Mouse (Mus musculus) thymus, postnatal 4 days (tissue): ENCODE measurements at regions not wholly inside any gene's neighbourhood (a gene's known extent, or its start where the extent isn't known, plus 50 kb on each side); places are given as distances from the start of the nearest gene placed in this dataset.

Source experiments
- DNase-seq: peaks from one replicate; pipeline ENCODE4 v3.0.0; 2021

- no peak for DNase-seq
Observed at GRCm38 (mm10) chr9:50005757-50006576, 207.2 kb upstream of the Ncam1 start.

- DNase-seq = no peak
Observed at GRCm38 (mm10) chr9:50002695-50003094, 204.0 kb upstream of the Ncam1 start.

GRCm38 (mm10) chr9:50000497-50001404, 202.0 kb upstream of the Ncam1 start:
- no peak for DNase-seq

GRCm38 (mm10) chr9:49999970-50000369, 201.2 kb upstream of the Ncam1 start:
- no peak for DNase-seq

- no peak for DNase-seq
Observed at GRCm38 (mm10) chr9:49998101-49998500, 199.4 kb upstream of the Ncam1 start.

GRCm38 (mm10) chr9:49989464-49990271, 190.9 kb upstream of the Ncam1 start:
- no peak for DNase-seq

- DNase-seq = no peak
Observed at GRCm38 (mm10) chr9:49988064-49988463, 189.3 kb upstream of the Ncam1 start.

GRCm38 (mm10) chr9:49987481-49987880, 188.8 kb upstream of the Ncam1 start:
- DNase-seq = no peak

- no peak for DNase-seq
Observed at GRCm38 (mm10) chr9:49980344-49981207, 181.9 kb upstream of the Ncam1 start.

- DNase-seq = no peak
Observed at GRCm38 (mm10) chr9:49975938-49976671, 177.4 kb upstream of the Ncam1 start.

GRCm38 (mm10) chr9:49973974-49974495, 175.3 kb upstream of the Ncam1 start:
- no peak for DNase-seq

GRCm38 (mm10) chr9:49969429-49969828, 170.7 kb upstream of the Ncam1 start:
- no peak for DNase-seq

GRCm38 (mm10) chr9:49964666-49965065, 165.9 kb upstream of the Ncam1 start:
- DNase-seq = no peak

GRCm38 (mm10) chr9:49962561-49963071, 163.9 kb upstream of the Ncam1 start:
- no peak for DNase-seq

GRCm38 (mm10) chr9:49961965-49962364, 163.2 kb upstream of the Ncam1 start:
- DNase-seq = no peak

GRCm38 (mm10) chr9:49961329-49961728, 162.6 kb upstream of the Ncam1 start:
- DNase-seq = no peak

GRCm38 (mm10) chr9:49959987-49960386, 161.3 kb upstream of the Ncam1 start:
- no peak for DNase-seq

GRCm38 (mm10) chr9:49958890-49959289, 160.2 kb upstream of the Ncam1 start:
- DNase-seq = no peak

- DNase-seq = no peak
Observed at GRCm38 (mm10) chr9:49954601-49955000, 155.9 kb upstream of the Ncam1 start.

- no peak for DNase-seq
Observed at GRCm38 (mm10) chr9:49950321-49950720, 151.6 kb upstream of the Ncam1 start.

GRCm38 (mm10) chr9:49948546-49948945, 149.8 kb upstream of the Ncam1 start:
- no peak for DNase-seq
